Mouse (Mus musculus): Measurements from ENCODE around the gene Disp2. TPM values are rescaled to one million over a fixed set of nuclear protein-coding genes. Genes with fewer than 3 reads are reported as not detected.
A peak's percentile ranks its signal among the peaks of the same experiment; 100 is the strongest.

Gene Disp2
- polyA plus RNA-seq, 1 experiment = not detected

DNA sequence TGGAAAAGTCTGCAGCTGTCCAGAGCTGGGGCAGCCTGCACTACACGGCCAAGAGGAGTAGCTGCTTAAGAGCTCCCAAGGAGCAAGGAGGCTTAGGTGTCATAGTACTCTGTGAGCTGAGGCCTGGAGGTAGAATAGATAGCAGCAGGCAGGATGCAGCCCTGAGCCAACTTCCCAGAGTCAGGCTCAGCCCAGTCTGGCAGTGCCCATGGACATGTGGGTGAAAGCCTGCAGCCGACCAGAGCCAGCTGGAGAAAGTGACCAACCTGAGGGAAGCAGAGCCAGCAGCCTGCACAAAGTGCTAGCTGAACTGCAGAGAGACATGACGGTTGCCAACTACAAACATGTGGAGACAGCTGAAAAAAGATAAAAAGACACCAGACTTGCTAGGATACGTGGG is 27.3 kb downstream of the Disp2 start:
- H3K27me3 ChIP-seq (ENCODE audit: control insufficient read depth) = peaks cover 3% of the 10 kb centered on the region
- TF ChIP-seq GATA1 (IDR thresholded peaks at IDR 0.05; ENCODE audit: low read length) (no peak), TAL1 (IDR thresholded peaks at IDR 0.05; ENCODE audit: low read length) (no peak)
- no peaks in the 10 kb centered on the region for H3K9me3 ChIP-seq (ENCODE audit: control insufficient read depth, low read length)
- H3K4me3 ChIP-seq (replicated peaks) = no peak overlapping the region
- no peaks in the 10 kb centered on the region for H3K36me3 ChIP-seq (ENCODE audit: control insufficient read depth)
- H3K4me1 ChIP-seq (ENCODE audit: control insufficient read depth) = peaks cover 48% of the 10 kb centered on the region

DNA sequence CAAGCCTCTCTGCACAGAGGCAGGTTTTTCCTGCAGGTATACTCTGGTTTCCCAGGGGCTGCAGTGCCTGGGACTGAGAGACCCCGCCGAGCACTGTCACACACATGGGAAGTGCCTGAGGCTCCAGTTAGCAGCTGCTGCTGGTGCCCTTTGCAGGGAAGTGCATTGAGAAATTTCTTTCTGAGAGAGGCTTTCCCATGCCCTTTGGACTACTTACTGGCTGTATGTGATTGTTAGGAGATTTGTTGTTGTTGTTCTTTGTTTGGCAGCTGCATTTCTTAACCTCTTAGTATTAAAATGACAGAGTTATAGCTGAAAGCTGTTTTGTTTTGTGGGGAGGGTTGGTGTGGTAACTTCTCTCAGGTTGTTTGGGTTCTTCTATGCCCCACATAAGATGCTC is 31.3 kb downstream of the Disp2 start:
- H3K4me1 ChIP-seq (ENCODE audit: control insufficient read depth) = peaks cover 27% of the 10 kb centered on the region
- peaks cover 9% of the 10 kb centered on the region for H3K36me3 ChIP-seq (ENCODE audit: control insufficient read depth)
- no peak overlapping the region for H3K4me3 ChIP-seq (replicated peaks)
- TF ChIP-seq TAL1 (IDR thresholded peaks at IDR 0.05; ENCODE audit: low read length) = no peak
- TF ChIP-seq GATA1 (IDR thresholded peaks at IDR 0.05; ENCODE audit: low read length) = no peak
- H3K27me3 ChIP-seq (ENCODE audit: control insufficient read depth) = peaks cover 3% of the 10 kb centered on the region
- no peaks in the 10 kb centered on the region for H3K9me3 ChIP-seq (ENCODE audit: control insufficient read depth, low read length)

DNA sequence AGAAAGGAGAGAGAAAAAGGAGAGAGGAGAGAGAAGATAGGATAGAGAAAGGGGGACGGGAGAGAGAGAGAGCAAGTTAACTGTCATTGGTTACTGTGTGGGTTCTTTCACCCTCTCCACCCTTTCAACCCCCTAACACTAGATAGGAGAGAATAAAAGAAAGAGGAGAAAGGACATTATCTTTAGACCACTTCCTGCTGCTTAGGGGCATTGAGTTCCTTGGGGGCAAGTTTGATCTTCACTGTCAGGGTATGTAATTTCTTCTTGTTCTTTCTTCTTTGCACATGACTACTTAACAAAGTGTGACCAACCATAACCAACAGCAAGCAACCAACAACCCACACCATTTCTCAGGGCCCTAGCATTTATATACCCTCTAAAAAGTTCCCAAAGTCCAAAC is 33.2 kb downstream of the Disp2 start:
- peaks cover 26% of the 10 kb centered on the region for H3K36me3 ChIP-seq (ENCODE audit: control insufficient read depth)
- no peaks in the 10 kb centered on the region for H3K9me3 ChIP-seq (ENCODE audit: control insufficient read depth, low read length)
- TF ChIP-seq TAL1 (IDR thresholded peaks at IDR 0.05; ENCODE audit: low read length) (no peak), GATA1 (IDR thresholded peaks at IDR 0.05; ENCODE audit: low read length) (no peak)

DNA sequence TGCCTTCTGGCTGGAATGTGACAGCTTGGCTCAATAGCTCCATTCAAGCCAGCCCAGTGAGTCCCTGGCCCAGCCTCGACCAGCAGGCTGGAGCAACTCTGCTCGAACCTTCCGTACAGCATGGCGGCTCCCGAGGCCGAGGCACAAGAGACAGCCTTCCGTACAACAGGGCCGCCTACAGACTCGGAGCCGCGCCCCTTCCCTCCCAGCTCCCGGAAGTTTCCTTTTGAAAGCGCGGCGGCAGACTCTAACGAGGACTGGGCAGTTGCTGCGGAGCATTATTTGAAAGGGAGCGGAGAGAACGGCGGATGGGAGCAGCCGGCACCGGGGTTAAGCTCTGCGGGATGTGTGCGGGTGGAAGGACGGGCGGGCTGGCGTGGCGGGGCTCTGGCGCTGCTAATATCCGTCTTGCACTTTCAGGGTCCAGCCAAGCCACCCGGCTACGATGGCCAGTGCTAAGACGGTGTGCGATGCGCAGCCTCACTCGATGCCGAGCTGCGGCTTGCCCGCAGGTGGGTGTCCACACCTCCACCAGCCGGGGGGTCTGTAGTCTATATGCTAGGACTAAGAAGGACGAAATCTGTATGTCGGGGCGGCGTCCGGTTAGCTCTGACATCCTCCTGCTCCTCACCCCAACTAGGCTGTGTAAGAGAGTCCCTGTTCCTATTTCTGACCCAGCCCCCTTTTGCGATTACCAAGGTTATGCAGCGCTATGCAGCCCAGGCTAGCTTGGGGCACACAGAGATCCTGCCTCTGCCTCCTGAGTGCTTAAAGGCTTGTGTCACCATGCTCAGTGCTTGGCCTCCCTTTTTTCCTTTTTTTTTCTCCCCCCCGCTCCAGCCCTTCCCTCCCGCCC is 34.7 kb downstream of the Disp2 start, which contains the start of gene Knstrn:
TSS of gene Knstrn (plus strand) at position 23 of the 856 bp plus-strand sequence.
- H3K27me3 ChIP-seq (ENCODE audit: control insufficient read depth) = peaks cover 3% of the 10 kb centered on the region; the same call in 1 of the 2 replicates
- peaks cover 6% of the 10 kb centered on the region; the same call in 1 of the 2 replicates for H3K9me3 ChIP-seq (ENCODE audit: control insufficient read depth, low read length)
- peaks cover 41% of the 10 kb centered on the region for H3K36me3 ChIP-seq (ENCODE audit: control insufficient read depth)
- H3K4me1 ChIP-seq (ENCODE audit: control insufficient read depth) = peaks cover 24% of the 10 kb centered on the region
- TF ChIP-seq TAL1 (IDR thresholded peaks at IDR 0.05; ENCODE audit: low read length) (no peak), GATA1 (IDR thresholded peaks at IDR 0.05; ENCODE audit: low read length) (no peak)
- H3K4me3 ChIP-seq (replicated peaks) = peak within 1 kb of the TSS; percentile 74

More for the DNA sequence above, 33.2 kb downstream of the Disp2 start:
- H3K4me3 ChIP-seq (replicated peaks) = no peak overlapping the region
- peaks cover 24% of the 10 kb centered on the region for H3K4me1 ChIP-seq (ENCODE audit: control insufficient read depth)
- H3K27me3 ChIP-seq (ENCODE audit: control insufficient read depth) = peaks cover 3% of the 10 kb centered on the region; the same call in 1 of the 2 replicates

- Histone ChIP-seq H3K4me3 (replicated peaks) (no peak overlapping the region), H3K9me3 (ENCODE audit: control insufficient read depth, low read length) (peaks cover 22% of the 10 kb centered on the region), H3K36me3 (ENCODE audit: control insufficient read depth) (peaks cover 95% of the 10 kb centered on the region), H3K27me3 (ENCODE audit: control insufficient read depth) (no peaks in the 10 kb centered on the region), H3K4me1 (ENCODE audit: control insufficient read depth) (no peaks in the 10 kb centered on the region)
- no peak for TF ChIP-seq GATA1 (IDR thresholded peaks at IDR 0.05; ENCODE audit: low read length)
- no peak for TF ChIP-seq TAL1 (IDR thresholded peaks at IDR 0.05; ENCODE audit: low read length)
These were observed 43.3 kb downstream of the Disp2 start for GRCm38 (mm10) chr2:118822800-118823199.

DNA sequence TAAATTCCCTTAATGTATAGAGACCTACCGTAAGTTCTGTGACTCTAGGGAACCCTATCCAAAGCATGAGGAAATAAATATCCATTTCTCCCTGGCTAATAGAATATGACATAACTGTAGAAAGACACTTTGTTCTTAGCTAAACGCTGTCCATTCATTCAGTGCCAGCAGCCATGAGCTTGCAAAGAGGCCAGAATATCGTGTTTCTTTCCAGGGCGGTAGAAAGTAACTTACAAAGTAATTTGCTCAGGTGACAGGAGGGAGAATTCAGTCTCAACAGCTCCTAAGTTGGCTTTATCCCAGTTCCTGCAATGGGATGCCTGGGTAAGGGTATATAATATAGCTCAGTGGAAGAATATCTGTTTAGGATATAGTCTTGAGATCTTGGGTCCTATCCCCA is 44.9 kb downstream of the Disp2 start:
- Histone ChIP-seq H3K9me3 (ENCODE audit: control insufficient read depth, low read length) (peaks cover 15% of the 10 kb centered on the region), H3K4me1 (ENCODE audit: control insufficient read depth) (no peaks in the 10 kb centered on the region), H3K36me3 (ENCODE audit: control insufficient read depth) (peaks cover 95% of the 10 kb centered on the region), H3K4me3 (replicated peaks) (no peak overlapping the region), H3K27me3 (ENCODE audit: control insufficient read depth) (no peaks in the 10 kb centered on the region)
- no peak for TF ChIP-seq TAL1 (IDR thresholded peaks at IDR 0.05; ENCODE audit: low read length)

DNA sequence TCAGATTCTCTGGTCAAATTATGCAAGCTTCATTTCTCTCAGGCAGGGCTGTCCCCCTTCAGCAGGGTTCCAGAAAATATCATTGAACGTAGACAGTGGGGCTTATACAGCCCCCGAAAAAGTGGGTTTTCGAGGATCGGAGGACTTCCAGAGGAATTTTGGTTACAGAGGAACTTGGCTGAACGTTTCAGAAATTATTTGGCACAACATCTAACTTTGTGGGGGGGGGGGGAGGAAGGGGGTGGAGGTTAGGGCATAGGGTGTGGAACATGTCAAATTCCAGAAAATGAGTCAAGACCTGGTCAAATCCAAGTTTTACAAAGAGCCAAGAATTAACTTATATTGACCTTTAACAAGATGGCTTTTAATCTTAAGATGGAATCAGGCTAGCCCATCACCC is 49.6 kb downstream of the Disp2 start:
- H3K4me1 ChIP-seq (ENCODE audit: control insufficient read depth) = no peaks in the 10 kb centered on the region
- H3K4me3 ChIP-seq (replicated peaks) = no peak overlapping the region
- H3K9me3 ChIP-seq (ENCODE audit: control insufficient read depth, low read length) = peaks cover 7% of the 10 kb centered on the region
- H3K27me3 ChIP-seq (ENCODE audit: control insufficient read depth) = no peaks in the 10 kb centered on the region
- TF ChIP-seq TAL1 (IDR thresholded peaks at IDR 0.05; ENCODE audit: low read length) = no peak
- no peak for TF ChIP-seq GATA1 (IDR thresholded peaks at IDR 0.05; ENCODE audit: low read length)
- H3K36me3 ChIP-seq (ENCODE audit: control insufficient read depth) = peaks cover 100% of the 10 kb centered on the region

DNA sequence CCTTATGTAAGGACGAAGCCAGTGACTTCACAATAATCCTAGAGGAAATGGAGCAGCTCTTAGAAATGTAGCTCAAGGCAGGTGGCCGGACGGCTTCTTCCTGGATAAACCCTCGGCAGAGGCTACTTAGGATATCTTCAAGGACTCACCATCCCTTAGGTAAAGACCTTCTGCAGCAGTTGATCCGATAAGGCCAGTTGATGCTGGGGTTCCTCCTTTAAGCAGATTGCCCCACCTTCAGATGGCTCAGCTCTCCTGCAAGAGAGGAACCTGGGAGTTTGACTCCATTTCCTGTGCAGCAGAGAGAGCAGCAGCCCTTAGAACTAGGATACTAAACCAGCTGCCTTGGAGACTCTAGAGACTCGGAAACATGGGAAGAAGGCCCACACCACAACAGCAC is 54.5 kb downstream of the Disp2 start:
- Histone ChIP-seq H3K36me3 (ENCODE audit: control insufficient read depth) (peaks cover 80% of the 10 kb centered on the region), H3K4me3 (replicated peaks) (no peak overlapping the region), H3K4me1 (ENCODE audit: control insufficient read depth) (peaks cover 3% of the 10 kb centered on the region; the same call in 1 of the 2 replicates), H3K9me3 (ENCODE audit: control insufficient read depth, low read length) (no peaks in the 10 kb centered on the region), H3K27me3 (ENCODE audit: control insufficient read depth) (peaks cover 4% of the 10 kb centered on the region)
- TF ChIP-seq TAL1 (IDR thresholded peaks at IDR 0.05; ENCODE audit: low read length) = no peak
- TF ChIP-seq GATA1 (IDR thresholded peaks at IDR 0.05; ENCODE audit: low read length) = no peak

DNA sequence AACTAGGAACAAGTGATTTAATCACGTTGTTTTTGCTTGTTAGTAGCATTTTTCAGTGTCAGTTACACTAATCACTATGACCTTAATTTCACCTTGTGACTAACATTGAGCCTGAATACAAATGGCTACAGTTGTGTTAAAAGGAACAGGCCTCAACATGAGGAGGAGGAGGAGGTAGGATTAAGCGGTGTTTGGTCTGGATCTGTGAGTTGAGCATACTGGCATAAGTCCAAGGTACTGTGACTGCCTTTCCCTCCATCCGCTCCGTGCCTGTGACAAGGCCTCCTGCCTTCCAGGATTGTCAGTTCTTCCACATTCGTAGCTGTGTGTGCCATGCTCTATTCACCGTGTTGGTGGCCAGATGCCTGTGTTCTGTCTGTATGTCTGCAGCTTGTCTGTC is 55.6 kb downstream of the Disp2 start:
- no peaks in the 10 kb centered on the region for H3K9me3 ChIP-seq (ENCODE audit: control insufficient read depth, low read length)
- no peak overlapping the region for H3K4me3 ChIP-seq (replicated peaks)
- peaks cover 3% of the 10 kb centered on the region; the same call in 1 of the 2 replicates for H3K4me1 ChIP-seq (ENCODE audit: control insufficient read depth)
- TF ChIP-seq TAL1 (IDR thresholded peaks at IDR 0.05; ENCODE audit: low read length) = no peak
- no peak for TF ChIP-seq GATA1 (IDR thresholded peaks at IDR 0.05; ENCODE audit: low read length)
- peaks cover 7% of the 10 kb centered on the region for H3K27me3 ChIP-seq (ENCODE audit: control insufficient read depth)
- H3K36me3 ChIP-seq (ENCODE audit: control insufficient read depth) = peaks cover 70% of the 10 kb centered on the region

All from erythroblast, embryonic 14.5 days (primary cell).